Mouse (Mus musculus) midbrain, embryonic 12.5 days (tissue): Measurements from ENCODE around the gene Tmem179b. TPM values are rescaled to one million over a fixed set of nuclear protein-coding genes. Genes with fewer than 3 reads are reported as not detected.
"Not testable (repeated sequence)": the region's sequence is repeated elsewhere in the genome, so short reads cannot be mapped to it uniquely, and the experiment has no call there.

ENCODE experiments used
- ATAC-seq: fragments of 200-750 bp; cut with Nextera tagmentation; 2 replicates; pipeline ENCODE4 v1.8.0; 2017; ENCODE audit warnings: low read depth, moderate TSS enrichment, moderate library complexity; ENCODE audit not compliant: low FRiP score
- H3K27ac ChIP-seq: fragments of 300-500 bp; sonication (generic); replicated peaks from 2 replicates; pipeline ENCODE4 v1.5.1; 2016; ENCODE audit warnings: mild to moderate bottlenecking
- H3K27me3 ChIP-seq: fragments of 300-500 bp; sonication (generic); 2 replicates; pipeline ENCODE4 v1.6.1; 2016; ENCODE audit warnings: mild to moderate bottlenecking
- H3K36me3 ChIP-seq: fragments of 300-500 bp; sonication (generic); 2 replicates; pipeline ENCODE4 v1.6.1; 2016
- H3K4me1 ChIP-seq: fragments of 300-500 bp; sonication (generic); 2 replicates; pipeline ENCODE4 v1.6.1; 2016
- H3K4me2 ChIP-seq: fragments of 300-500 bp; sonication (generic); replicated peaks from 2 replicates; pipeline ENCODE4 v1.6.1; 2016; ENCODE audit warnings: mild to moderate bottlenecking, moderate library complexity
- H3K4me3 ChIP-seq: fragments of 300-500 bp; sonication (generic); 2 replicates; pipeline ENCODE4 v1.5.1; 2016; ENCODE audit warnings: mild to moderate bottlenecking
- H3K9ac ChIP-seq: fragments of 300-500 bp; sonication (generic); replicated peaks from 2 replicates; pipeline ENCODE4 v1.6.1; 2016; ENCODE audit warnings: mild to moderate bottlenecking, moderate library complexity
- H3K9me3 ChIP-seq: fragments of 300-500 bp; sonication (generic); 2 replicates; pipeline ENCODE4 v1.6.1; 2016; ENCODE audit warnings: mild to moderate bottlenecking
- WGBS: fragments of 180-500 bp; shearing (Covaris S2); methylation state at CpG from one replicate; pipeline ENCODE4 v1.1.7; 2016; 5-methylcytosine and 5-hydroxymethylcytosine counted together
- polyA plus RNA-seq: library from polyadenylated mRNA; unstranded; fragments of >200 nt; fragmentation: Nextera tagmentation; extraction: Ambion mirVana; gene quantifications from 2 replicates; pipeline ENCODE4 v1.2.1, GENCODE M21; 2016

Tmem179b gene
- polyA plus RNA-seq, 1 experiment from 2014 or later: 40.4 TPM

- ATAC-seq: no peak
- H3K4me1 ChIP-seq: peaks cover 20% of the 10 kb centered on the region
Measured at GRCm38 (mm10) chr19:8745382-8745781, 28.9 kb downstream of the Tmem179b start.

GRCm38 (mm10) chr19:8742176-8742575, 32.1 kb downstream of the Tmem179b start:
- H3K4me3 ChIP-seq: peak overlapping the region; percentile 65

More at GRCm38 (mm10) chr19:8745382-8745781, 28.9 kb downstream of the Tmem179b start:
- no peak overlapping the region for H3K4me3 ChIP-seq
- H3K27me3 ChIP-seq: no peaks in the 10 kb centered on the region
- H3K4me2 ChIP-seq: no peak overlapping the region
- WGBS: 94% methylated on average over 1 of the region's 1 CpGs
- H3K9ac ChIP-seq: no peak overlapping the region
- H3K27ac ChIP-seq: no peak overlapping the region
- no peaks in the 10 kb centered on the region for H3K9me3 ChIP-seq
- peaks cover 76% of the 10 kb centered on the region for H3K36me3 ChIP-seq

GRCm38 (mm10) chr19:8741243-8741869, 32.9 kb downstream of the Tmem179b start, which contains the start of gene Stx5a:
TSS of gene Stx5a (plus strand) at chr19:8741413.
- Histone ChIP-seq H3K4me3 (peak within 1 kb of the TSS; percentile 65), H3K27me3 (no peaks in the 10 kb centered on the region), H3K4me1 (peaks cover 31% of the 10 kb centered on the region), H3K9me3 (no peaks in the 10 kb centered on the region), H3K27ac (peak within 1 kb of the TSS; percentile 88), H3K36me3 (peaks cover 70% of the 10 kb centered on the region), H3K4me2 (peak within 1 kb of the TSS; percentile 72), H3K9ac (peak within 1 kb of the TSS; percentile 78)
- under 1% methylated on average over 36 of the region's 36 CpGs for whole genome bisulfite sequencing
- ATAC-seq: peak; percentile 97

More at GRCm38 (mm10) chr19:8742176-8742575, 32.1 kb downstream of the Tmem179b start:
- Histone ChIP-seq H3K27me3 (no peaks in the 10 kb centered on the region), H3K9ac (peak overlapping the region; percentile 78), H3K4me2 (peak overlapping the region; percentile 72), H3K36me3 (peaks cover 76% of the 10 kb centered on the region), H3K4me1 (peaks cover 23% of the 10 kb centered on the region), H3K9me3 (no peaks in the 10 kb centered on the region), H3K27ac (peak overlapping the region; percentile 63)
- WGBS: 19% methylated on average over 14 of the region's 14 CpGs
- no peak for ATAC-seq

GRCm38 (mm10) chr19:8740603-8741002, 33.7 kb downstream of the Tmem179b start, which contains the start of gene 1700092M07Rik:
TSS of gene 1700092M07Rik (plus strand) at chr19:8740718.
- Histone ChIP-seq H3K27me3 (no peaks in the 10 kb centered on the region), H3K9ac (peak within 1 kb of the TSS; percentile 78), H3K27ac (peak within 1 kb of the TSS; percentile 88), H3K4me1 (peaks cover 31% of the 10 kb centered on the region), H3K4me3 (peak within 1 kb of the TSS; percentile 65), H3K36me3 (peaks cover 63% of the 10 kb centered on the region), H3K4me2 (peak within 1 kb of the TSS; percentile 72), H3K9me3 (no peaks in the 10 kb centered on the region)
- 63% methylated on average over 14 of the region's 14 CpGs for WGBS
- no peak for ATAC-seq

GRCm38 (mm10) chr19:8739646-8740045, 34.6 kb downstream of the Tmem179b start:
- no peak for ATAC-seq
- Histone ChIP-seq H3K27ac (no peak overlapping the region), H3K4me2 (no peak overlapping the region), H3K9me3 (no peaks in the 10 kb centered on the region), H3K4me1 (peaks cover 35% of the 10 kb centered on the region), H3K4me3 (no peak overlapping the region), H3K27me3 (no peaks in the 10 kb centered on the region), H3K36me3 (peaks cover 53% of the 10 kb centered on the region), H3K9ac (no peak overlapping the region)
- WGBS: 93% methylated on average over 6 of the region's 6 CpGs

GRCm38 (mm10) chr19:8738911-8739310, 35.4 kb downstream of the Tmem179b start:
- peaks cover 49% of the 10 kb centered on the region for H3K36me3 ChIP-seq

GRCm38 (mm10) chr19:8736160-8736467, 38.2 kb downstream of the Tmem179b start:
- peak overlapping the region; percentile 52; the same call in 1 of the 2 replicates for H3K27ac ChIP-seq

More at GRCm38 (mm10) chr19:8738911-8739310, 35.4 kb downstream of the Tmem179b start:
- ATAC-seq: no peak
- WGBS: 91% methylated on average over 7 of the region's 7 CpGs
- H3K4me1 ChIP-seq: peaks cover 35% of the 10 kb centered on the region
- no peak overlapping the region for H3K4me2 ChIP-seq
- no peak overlapping the region for H3K4me3 ChIP-seq
- no peaks in the 10 kb centered on the region for H3K27me3 ChIP-seq
- no peak overlapping the region for H3K9ac ChIP-seq
- H3K9me3 ChIP-seq: no peaks in the 10 kb centered on the region
- H3K27ac ChIP-seq: no peak overlapping the region

GRCm38 (mm10) chr19:8735389-8736159, 38.7 kb downstream of the Tmem179b start, which contains the start of gene Wdr74:
TSS of gene Wdr74 (plus strand) at chr19:8735827.
- H3K4me3 ChIP-seq: peak within 1 kb of the TSS; percentile 72
- H3K9ac ChIP-seq: peak within 1 kb of the TSS; percentile 75
- H3K36me3 ChIP-seq: peaks cover 35% of the 10 kb centered on the region
- ATAC-seq: peak; percentile 94
- H3K4me2 ChIP-seq: peak within 1 kb of the TSS; percentile 78
- WGBS: 1% methylated on average over 32 of the region's 32 CpGs
- H3K27me3 ChIP-seq: no peaks in the 10 kb centered on the region; the same call in 1 of the 2 replicates
- no peaks in the 10 kb centered on the region for H3K9me3 ChIP-seq
- H3K4me1 ChIP-seq: peaks cover 17% of the 10 kb centered on the region
- peak within 1 kb of the TSS; percentile 52; the same call in 1 of the 2 replicates for H3K27ac ChIP-seq

More at GRCm38 (mm10) chr19:8736160-8736467, 38.2 kb downstream of the Tmem179b start:
- Histone ChIP-seq H3K4me1 (peaks cover 22% of the 10 kb centered on the region), H3K4me2 (peak overlapping the region; percentile 78), H3K27me3 (no peaks in the 10 kb centered on the region; the same call in 1 of the 2 replicates), H3K9me3 (no peaks in the 10 kb centered on the region), H3K9ac (peak overlapping the region; percentile 75), H3K4me3 (peak overlapping the region; percentile 72), H3K36me3 (peaks cover 37% of the 10 kb centered on the region)
- 0 out of 2 replicates have a peak, but pooled peaks have one; percentile 47 for ATAC-seq
- WGBS: 3% methylated on average over 11 of the region's 11 CpGs

- H3K9ac ChIP-seq: no peak overlapping the region
- H3K4me3 ChIP-seq: no peak overlapping the region
- no peak for ATAC-seq
- H3K27me3 ChIP-seq: no peaks in the 10 kb centered on the region; the same call in 1 of the 2 replicates
- H3K27ac ChIP-seq: no peak overlapping the region
- no peak overlapping the region for H3K4me2 ChIP-seq
- WGBS: 87% methylated on average over 3 of the region's 3 CpGs
- no peaks in the 10 kb centered on the region for H3K9me3 ChIP-seq
- H3K4me1 ChIP-seq: peaks cover 12% of the 10 kb centered on the region; the same call in 1 of the 2 replicates
- peaks cover 22% of the 10 kb centered on the region for H3K36me3 ChIP-seq
Measured at GRCm38 (mm10) chr19:8734334-8734733, 39.9 kb downstream of the Tmem179b start.

GRCm38 (mm10) chr19:8728335-8729099, 45.8 kb downstream of the Tmem179b start:
- peaks cover 22% of the 10 kb centered on the region for H3K4me1 ChIP-seq
- not testable (repeated sequence) for H3K9me3 ChIP-seq, H3K4me2 ChIP-seq, H3K27ac ChIP-seq, H3K4me3 ChIP-seq, H3K27me3 ChIP-seq, ATAC-seq, H3K9ac ChIP-seq
- WGBS: 49% methylated on average over 3 of the region's 3 CpGs
- peaks cover 22% of the 10 kb centered on the region for H3K36me3 ChIP-seq

- no peaks in the 10 kb centered on the region for H3K27me3 ChIP-seq
- no peak overlapping the region for H3K4me3 ChIP-seq
- peaks cover 22% of the 10 kb centered on the region for H3K4me1 ChIP-seq
- 0 out of 2 replicates have a peak overlapping the region, but pooled peaks have one; percentile 25 for H3K27ac ChIP-seq
- H3K36me3 ChIP-seq: peaks cover 22% of the 10 kb centered on the region
- H3K4me2 ChIP-seq: no peak overlapping the region
- no peak for ATAC-seq
- H3K9me3 ChIP-seq: no peaks in the 10 kb centered on the region
- no peak overlapping the region for H3K9ac ChIP-seq
- 28% methylated on average over 5 of the region's 5 CpGs for WGBS
Measured at GRCm38 (mm10) chr19:8727495-8728114, 46.7 kb downstream of the Tmem179b start.
